Mouse (Mus musculus) CH12.LX (cell line): ENCODE results near the gene Trpm5.

Source experiments
- CHD2 ChIP-seq: IDR thresholded peaks from 2 replicates; pipeline ENCODE4 v1.6.1; 2011; ENCODE audit warnings: low read length, improper control_type of control experiment
- CTCF ChIP-seq, 2 experiments: IDR thresholded peaks in 1 of 2; conservative IDR thresholded peaks in 1 of 2; 2 replicates each; pipeline ENCODE4 v1.5.1; 2011 to 2012; ENCODE audit warnings: low read depth in 2 of 2, low read length in 2 of 2, improper control_type of control experiment in 1 of 2, inconsistent platforms in 1 of 2, mild to moderate bottlenecking in 1 of 2, moderate library complexity in 1 of 2
- EP300 ChIP-seq: IDR thresholded peaks from 2 replicates; pipeline ENCODE4 v1.6.1; 2011; ENCODE audit warnings: low read length, improper control_type of control experiment
- ETS1 ChIP-seq: conservative IDR thresholded peaks from 2 replicates; pipeline ENCODE4 v1.6.1; 2012; ENCODE audit warnings: low read depth, mild to moderate bottlenecking, inconsistent platforms, low read length, improper control_type of control experiment, moderate library complexity
- JUND ChIP-seq: conservative IDR thresholded peaks from 2 replicates; pipeline ENCODE4 v1.6.1; 2011; ENCODE audit warnings: low read depth, low read length, improper control_type of control experiment
- MAZ ChIP-seq: IDR thresholded peaks from 2 replicates; pipeline ENCODE4 v1.6.1; 2012; ENCODE audit warnings: low read depth, mild to moderate bottlenecking, inconsistent platforms, low read length, improper control_type of control experiment, moderate library complexity
- POLR2A ChIP-seq: IDR thresholded peaks from 2 replicates; pipeline ENCODE4 v1.6.1; 2011; ENCODE audit warnings: low read depth, mild to moderate bottlenecking, improper control_type of control experiment, low read length
- SIN3A ChIP-seq: IDR thresholded peaks from 2 replicates; pipeline ENCODE4 v1.6.1; 2012; ENCODE audit warnings: low read length, improper control_type of control experiment, inconsistent platforms
- ZC3H11A ChIP-seq: IDR thresholded peaks from 2 replicates; pipeline ENCODE4 v1.6.1; 2012; ENCODE audit warnings: low read depth, mild to moderate bottlenecking, inconsistent platforms, low read length, improper control_type of control experiment
- ZNF384 ChIP-seq: IDR thresholded peaks from 2 replicates; pipeline ENCODE4 v1.6.1; 2012; ENCODE audit warnings: low read depth, low read length, improper control_type of control experiment, inconsistent platforms

GRCm38 (mm10) chr7:143025496-143025895 is 68.9 kb downstream of the Trpm5 start:
- TF ChIP-seq CTCF (conservative IDR thresholded peaks at IDR 0.05 in 1 of 2, IDR thresholded peaks at IDR 0.05 in 1 of 2; ENCODE audit: low read depth in 2 of 2, low read length in 2 of 2) (no peak), ETS1 (no peak), SIN3A (no peak), EP300 (no peak), ZC3H11A (no peak), CHD2 (no peak), JUND (no peak), MAZ (no peak), ZNF384 (no peak), POLR2A (no peak)
